Mouse (Mus musculus) kidney, adult 18-20 months (tissue): Measurements from ENCODE around the gene Daw1.

Experiments
- DNase-seq: peaks from one replicate; pipeline ENCODE4 v3.0.0; 2021

The Daw1 gene

DNA sequence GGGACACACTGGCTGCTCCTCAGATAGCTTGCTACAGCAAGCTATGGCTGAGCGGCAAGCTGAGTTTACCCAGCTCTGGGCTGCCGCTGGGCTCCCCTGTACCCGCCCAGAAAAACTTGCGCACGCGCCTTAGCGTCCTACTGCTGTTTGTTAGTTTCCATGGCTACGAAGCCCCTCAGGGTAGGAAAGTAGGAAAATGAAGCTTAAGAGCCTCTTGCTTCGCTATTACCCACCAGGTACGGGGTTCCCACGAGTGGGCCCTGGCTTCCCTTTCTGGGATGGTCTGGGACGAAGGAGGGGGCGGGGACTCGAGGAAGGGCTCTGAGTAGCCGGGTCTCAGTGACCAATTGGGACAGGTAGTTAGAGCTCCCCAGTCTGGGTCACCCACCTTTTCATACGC lies at the start of gene Daw1:
TSS of gene Daw1 (plus strand) at position 150 of the 400 bp plus-strand sequence.
- DNase-seq, result peak; percentile 78

DNA sequence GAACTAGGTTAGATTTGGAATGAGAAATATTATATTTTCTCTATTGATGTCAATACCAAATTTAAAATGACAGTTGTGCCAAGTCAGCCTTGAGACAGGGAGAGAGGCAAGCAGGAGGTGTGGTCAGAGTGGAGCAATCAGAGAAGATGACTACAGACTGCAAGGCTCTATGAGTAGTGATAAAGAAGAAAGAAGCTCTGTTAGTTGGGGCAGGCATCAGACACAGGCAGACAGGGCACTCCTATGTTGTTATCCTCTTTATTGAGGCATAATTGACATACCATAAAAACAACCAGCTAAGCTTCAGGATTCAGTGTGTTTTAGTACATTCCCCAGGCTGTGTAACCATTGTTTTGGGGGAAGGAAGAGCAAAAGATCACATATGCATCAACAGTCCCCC lies 48.6 kb upstream of the Daw1 start:
- no peak for DNase-seq

DNA sequence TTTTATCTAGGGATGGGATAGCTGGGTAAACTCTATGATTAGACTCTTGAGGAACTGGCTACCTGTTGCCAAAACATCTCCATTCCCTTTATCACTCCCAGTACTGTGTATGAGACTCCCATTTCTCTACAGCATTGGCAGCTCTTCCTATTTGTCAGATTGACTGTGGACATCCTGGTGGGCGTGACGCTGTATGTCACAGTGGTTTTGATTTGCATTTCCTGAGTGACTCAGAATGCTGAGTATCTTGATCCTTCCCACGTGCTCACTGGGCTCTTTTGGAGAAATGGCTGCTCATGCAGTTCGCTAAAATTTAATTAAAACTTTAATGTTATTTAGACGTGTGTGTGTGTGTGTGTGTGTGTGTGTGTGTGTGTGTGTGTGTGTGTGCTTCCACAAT lies 47.8 kb upstream of the Daw1 start:
- DNase-seq, result no peak

DNA sequence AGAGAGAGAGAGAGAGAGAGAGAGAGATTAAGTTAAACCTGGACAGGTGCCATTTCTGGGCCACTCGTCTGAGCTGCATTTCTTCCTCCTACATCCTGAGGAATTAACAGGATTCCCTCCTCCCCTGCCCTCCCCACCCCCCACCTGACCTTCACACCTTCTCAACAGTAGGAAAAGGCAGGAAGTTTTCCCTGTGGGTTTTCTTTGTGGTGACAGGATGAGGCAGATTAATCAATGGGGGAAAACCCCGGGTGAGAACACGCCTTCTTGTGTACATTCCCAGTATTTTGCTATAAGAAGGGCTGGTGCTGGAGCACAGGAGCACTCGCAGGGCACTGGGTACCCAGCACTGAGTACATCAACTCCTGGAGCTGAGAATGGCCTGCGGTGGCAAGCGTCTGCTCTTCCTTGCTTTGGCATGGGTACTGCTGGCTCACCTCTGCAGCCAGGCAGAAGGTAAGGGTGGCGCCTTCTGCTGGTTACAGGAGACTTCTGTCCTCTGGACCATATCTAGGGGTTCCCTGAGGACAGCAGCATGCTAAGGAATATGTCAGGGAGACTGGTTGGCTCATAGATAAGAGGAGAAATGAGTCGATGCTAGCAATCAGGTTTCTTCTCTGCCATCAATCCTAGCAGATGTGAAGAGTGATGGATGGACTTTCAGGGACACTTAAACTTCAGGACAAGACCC lies 43.0 kb upstream of the Daw1 start, which contains the start of gene Ccl20:
TSS of gene Ccl20 (plus strand) at position 320 of the 691 bp plus-strand sequence.
- no peak for DNase-seq

DNA sequence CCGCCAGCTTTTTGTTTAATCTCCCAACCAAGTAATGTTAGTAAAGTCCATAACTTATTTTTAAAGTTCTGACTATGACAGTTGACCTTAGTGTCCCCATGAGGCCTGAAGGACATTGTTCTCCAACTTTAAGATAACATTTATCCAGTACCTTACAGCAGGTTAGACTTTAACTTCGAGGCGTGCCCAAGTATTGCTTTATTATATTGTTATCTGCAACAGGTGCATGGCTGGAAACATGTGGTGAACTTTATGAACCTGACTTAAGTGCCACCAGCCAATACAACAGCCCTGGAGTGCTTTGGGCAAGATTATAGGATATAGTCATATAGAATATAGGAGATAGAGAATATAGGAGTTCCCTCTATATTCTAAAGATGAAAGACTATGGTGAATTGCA lies 42.3 kb upstream of the Daw1 start:
- DNase-seq, result no peak

DNA sequence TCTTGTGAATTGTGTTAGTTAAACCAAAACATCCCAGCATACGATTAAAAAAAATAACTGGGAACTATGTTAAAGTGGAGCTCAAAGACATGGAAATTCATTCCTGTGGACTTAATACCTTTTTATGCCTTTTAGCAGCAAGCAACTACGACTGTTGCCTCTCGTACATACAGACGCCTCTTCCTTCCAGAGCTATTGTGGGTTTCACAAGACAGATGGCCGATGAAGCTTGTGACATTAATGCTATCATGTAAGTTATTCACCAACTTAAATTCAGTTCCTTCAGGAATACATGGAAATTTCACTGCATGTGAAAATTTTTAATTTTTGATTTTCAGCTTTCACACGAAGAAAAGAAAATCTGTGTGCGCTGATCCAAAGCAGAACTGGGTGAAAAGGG lies 41.9 kb upstream of the Daw1 start:
- no peak for DNase-seq

DNA sequence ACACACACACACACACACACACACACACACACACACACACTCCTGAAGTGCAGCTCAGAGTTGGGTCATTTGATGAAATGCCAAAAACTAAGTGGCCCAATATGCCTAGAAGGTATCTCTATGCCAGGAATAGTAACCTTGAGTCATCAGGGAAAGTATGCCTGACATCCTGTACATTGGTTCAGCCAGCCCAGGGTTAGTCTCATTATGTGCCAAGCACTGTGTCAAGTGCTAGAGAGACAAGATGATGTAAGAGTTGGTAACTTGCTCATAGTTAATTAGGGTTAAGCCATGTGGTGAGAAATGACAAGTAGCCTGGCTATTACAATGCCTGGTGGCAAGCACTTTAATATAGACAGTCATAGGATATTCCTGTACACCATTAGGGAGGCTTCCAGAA lies 39.6 kb upstream of the Daw1 start:
- no peak for DNase-seq

DNA sequence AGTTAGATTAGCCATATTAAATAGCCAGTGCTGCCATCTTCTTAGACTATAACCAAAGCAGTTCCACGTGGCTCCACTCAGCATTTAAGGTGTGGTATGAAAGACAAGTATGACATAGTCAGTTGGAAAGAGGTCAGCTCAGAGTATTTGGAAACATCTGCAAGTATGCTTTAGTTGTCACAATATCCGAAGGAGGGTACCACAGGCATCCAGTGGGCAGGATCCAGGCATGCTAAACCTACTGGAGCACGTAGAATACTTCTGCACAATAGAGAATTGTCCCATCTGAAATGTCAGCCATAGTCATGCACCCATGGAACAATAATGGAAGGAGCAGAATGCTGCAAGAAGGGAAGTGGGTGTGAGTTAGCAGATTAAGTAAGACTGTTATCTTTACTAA lies 39.2 kb upstream of the Daw1 start:
- DNase-seq, result no peak

DNA sequence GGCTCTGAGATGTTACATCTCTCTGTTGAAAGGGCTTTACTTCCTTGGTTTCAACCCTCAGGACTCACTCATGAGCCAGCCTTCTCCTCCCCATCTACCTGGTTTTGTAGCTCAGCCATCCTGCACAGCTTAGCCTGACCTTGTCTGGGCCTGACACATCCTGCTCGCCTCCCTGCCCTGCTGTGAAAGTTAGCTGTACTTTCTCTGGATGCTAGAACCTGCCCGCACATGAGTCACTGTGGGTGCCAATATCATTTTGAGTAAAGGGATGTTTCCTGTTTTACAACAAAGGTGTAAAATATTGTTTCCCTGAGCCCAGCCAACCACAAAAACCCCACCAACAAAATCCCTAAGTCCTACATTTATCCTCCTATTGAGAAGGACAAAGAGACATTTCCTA lies 36.4 kb upstream of the Daw1 start:
- no peak for DNase-seq

DNA sequence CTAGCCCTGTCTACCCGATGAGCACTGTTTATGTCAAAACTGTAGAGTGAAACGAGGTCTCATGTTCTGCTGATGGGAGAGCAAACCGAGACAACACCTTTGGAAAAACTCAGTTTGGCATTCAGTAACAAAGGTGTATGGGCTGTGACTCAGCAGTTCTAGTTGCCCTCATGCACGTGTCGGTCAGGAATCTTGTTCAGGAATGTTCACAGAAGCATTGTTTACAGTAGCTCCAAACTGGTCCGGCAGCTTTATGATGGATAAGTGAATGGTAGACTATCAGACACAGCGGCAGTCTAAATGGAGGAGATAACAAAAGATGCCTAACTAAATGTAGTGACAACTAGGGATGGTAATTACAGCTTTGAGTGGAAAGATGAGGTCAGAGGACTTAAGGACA lies 23.7 kb upstream of the Daw1 start:
- no peak for DNase-seq

DNA sequence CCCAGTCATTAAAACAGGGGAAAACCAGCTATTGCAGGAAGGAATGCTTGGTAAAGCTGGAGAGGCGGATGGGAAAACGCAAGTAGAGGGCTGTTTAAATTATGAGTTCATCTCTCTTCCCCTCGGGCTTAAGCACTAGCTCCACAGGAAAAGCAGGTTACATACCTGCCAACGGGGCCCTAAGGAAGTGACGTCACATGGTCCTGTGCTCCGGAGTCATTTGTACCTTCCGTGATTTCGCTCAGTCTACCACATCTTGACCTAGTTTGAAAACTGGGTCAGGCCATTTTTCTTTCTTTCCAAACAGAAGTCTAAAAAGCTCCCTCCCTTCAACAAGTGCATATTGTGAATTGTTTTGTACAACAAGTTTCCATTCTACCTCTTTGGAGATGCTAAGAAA lies 21.7 kb upstream of the Daw1 start:
- no peak for DNase-seq

DNA sequence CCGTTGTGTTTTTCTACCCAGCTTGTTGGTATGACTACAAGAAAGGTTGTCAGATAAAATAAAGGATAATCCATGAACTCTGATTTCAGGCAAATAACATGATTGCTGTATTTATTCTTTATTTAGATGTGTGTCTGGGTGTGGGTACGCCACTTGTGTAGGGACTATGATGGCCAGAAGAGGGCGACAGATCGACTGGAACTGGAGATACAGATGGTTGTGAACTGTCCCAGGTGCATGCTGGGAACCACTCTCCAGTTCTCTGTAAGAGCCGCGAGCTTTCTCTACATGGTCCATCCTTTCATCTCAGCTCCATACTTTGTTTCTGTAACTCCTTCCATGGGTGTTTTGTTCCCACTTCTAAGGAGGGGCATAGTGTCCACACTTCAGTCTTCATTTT lies 20.8 kb upstream of the Daw1 start:
- no peak for DNase-seq

DNA sequence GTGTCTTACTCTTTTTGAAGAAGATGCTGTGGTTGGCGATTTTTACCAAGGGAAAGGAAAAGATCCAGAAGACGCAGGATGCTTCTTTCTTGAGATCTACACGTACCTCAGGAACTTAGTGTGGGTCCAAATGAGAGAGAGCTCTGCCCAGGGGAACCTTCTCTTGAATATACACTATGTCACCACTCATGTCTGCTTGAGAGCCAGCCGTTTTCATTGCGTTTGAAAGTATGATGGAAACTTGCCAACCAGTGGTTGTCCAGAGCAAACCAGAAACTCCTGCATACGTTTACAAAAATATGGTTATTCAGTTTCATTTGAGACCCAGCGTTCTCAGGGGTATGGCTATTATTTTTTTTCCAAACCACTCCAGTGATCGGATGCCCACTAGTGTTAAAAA lies 18.0 kb upstream of the Daw1 start:
- no peak for DNase-seq

DNA sequence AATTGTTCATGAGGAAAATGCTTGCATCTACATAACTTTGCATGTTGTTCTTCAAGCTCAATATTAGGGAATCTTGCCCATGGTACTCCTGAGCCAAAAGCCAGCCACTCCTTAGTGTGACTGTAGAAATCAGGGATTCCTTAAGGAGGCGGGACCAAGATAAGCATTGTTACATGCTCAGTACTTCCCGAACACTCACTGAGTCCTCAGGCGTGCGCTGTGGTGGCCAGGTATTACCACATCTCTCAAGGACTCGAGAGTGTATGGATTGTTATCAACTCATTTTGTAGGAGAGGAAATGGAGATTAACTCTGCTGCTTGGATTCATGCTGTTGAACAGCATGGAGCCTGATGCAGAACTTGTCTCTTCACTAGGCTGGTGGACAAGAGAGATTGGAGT lies 17.5 kb upstream of the Daw1 start:
- no peak for DNase-seq

DNA sequence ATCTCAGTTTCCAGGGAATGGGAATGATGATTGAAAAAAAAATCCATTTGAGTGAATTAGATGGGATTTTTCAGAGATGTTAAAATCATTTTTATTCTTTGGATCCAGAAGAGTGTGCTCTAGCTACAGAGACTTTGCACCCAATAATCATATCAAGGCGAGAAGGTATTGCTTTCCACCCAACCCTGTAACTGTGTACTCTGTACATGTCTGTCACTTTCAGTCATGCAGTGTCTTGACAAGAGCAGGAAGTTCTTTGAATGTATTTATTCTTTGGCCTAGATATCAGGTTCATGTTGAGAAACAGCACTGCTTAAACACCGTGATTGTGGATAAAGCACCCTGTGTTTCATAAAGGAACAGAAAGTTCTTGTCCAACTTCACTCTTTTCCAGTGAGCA lies 13.0 kb upstream of the Daw1 start:
- no peak for DNase-seq

DNA sequence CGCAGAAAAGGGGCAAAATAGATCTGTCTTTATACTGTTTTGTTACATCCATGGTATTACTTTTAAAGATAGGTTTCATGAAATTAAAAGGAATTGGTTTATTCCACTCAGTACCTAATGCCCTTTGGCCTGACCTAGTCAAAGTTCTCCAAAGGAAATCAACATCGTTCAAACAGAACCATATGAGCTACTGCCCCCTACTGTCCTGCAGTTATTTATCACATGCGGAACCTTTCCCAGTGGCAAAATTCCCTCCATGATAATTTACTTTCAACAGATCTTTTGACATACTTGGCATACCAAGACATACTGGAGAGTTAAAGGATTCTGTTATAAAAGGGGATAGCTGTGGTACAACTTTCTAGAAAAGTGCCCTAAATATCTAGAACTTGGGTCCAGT lies 9.3 kb upstream of the Daw1 start:
- no peak for DNase-seq

DNA sequence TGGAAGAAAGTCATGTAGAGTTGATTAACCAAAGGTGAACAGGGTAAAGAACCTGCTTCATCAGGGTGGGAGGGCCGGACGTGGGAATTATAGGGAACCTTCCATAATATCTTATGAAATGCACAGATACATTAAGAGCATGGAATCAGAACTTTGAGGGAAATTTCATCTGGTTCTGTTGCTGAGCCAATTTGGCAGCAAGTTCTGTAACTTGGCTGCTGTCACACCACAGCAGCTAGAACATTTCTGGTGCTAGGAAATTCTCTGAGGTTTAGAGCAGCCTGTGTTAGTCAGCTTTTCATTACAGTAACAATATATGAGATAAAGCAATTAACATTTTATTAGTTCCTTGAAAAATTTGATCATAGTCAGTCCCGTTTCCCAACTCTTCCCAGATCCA lies 6.6 kb upstream of the Daw1 start:
- no peak for DNase-seq

DNA sequence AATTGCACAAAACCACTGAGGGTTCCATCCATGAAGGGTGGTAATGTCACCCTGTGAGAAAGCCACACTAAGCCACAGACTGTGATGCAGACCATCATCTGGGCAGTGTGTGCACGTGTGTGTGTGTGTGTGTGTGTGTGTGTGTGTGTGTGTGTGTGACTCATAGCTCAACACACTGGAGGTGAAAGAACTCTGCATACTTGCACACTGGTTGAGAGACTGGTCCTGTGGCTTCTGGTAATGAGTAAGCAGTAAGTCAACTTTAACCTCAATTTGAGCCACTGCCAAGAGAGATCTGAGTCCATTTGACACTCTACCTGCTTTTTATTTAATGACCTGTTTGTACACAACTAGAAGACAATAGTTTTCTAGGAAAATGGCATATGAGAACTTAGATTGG lies 2.7 kb upstream of the Daw1 start:
- no peak for DNase-seq

DNA sequence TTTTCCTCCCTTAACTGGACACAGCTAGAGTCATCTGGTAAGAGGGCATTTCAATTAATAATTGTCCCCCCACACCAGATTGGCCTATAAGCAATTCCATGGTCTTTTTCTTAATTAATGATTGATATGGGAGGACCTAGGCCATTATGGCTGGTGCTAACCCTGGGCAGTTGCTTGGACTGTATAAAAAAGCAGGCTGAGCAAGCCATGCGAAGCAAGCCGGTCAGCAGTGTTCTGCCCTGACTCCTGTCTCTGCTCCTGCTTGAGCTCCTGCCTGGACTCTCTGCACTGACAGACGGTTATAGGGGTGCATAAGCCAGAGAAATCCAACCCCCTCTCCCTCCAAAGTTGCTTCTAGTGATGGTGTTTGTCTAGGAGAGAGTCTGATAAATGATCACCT lies 2.1 kb downstream of the Daw1 start:
- no peak for DNase-seq

DNA sequence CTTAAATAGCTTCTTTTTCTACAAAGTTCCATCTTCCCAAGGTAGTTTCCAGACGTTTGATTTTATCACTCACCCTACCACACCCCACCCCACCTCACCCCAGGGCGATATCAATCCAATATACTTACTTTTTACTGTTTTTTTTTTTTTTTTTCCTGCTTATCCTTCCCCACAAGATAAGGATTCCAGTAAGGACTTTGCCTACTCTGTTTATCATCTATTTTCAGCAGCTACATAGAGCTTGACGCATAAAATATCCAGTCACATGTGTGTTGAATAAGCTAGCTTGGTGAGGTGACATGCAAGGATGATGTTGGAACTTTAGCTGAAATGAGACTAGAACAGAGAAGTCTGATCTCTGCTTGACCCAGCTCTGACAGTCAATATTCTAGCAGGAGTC lies 4.5 kb downstream of the Daw1 start:
- no peak for DNase-seq

DNA sequence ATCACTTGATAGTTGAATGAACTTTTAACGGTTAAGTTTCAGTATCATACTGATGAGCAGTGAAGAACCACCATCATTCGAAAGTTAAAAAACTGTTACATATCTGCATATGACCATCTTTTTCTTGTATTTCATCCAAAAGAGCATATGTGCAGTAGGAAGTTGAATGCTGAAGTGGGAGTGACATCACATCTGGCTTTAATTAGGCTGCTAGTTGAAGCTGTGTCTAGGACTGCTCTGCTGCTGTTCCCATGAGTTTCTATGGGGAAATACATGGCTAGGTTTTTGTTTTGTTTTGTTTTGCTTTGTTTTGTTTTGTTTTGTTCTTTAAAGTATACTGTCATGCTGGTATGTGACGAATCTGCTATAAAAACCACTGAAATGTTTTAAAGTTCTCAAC lies 9.6 kb downstream of the Daw1 start:
- no peak for DNase-seq

DNA sequence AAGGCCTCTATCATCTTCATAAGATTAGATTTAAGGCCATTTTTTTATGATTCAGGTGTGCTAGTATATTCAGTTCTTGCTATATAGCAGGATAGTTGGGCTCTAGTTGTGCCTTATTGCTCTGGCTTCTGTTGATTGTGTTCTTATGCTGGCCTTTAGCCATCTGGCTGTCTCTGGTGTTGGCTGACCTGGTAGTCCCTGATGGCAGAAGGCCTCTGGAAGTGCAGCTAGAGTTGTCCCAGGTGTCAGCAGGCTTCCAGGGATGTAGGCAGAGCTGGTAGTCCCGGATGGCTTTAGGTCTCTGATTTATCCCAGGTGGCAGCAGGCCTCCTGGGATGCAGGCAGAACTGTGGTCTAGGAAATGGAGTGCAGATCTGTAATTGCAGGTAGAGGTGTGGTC lies 16.4 kb downstream of the Daw1 start:
- DNase-seq, result no peak

DNA sequence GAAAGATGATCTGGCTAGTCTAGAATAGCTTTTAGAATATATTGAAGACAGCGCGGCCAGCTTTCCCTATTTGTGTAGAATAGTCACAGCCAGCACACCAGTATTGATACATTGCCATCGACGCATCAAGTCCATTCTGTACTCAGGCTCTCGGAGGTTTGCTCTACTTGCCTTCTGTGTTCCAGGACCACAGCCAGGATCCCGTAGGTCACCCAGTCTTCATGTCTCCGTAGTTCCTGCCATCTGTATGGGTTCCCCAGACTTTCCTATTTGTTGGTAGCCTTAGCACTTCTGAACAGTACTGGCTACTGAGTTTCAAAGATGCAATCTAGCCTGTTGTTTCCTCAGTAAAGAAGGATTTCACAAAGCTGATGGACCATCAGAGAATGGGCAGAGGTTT lies 20.0 kb downstream of the Daw1 start:
- no peak for DNase-seq

DNA sequence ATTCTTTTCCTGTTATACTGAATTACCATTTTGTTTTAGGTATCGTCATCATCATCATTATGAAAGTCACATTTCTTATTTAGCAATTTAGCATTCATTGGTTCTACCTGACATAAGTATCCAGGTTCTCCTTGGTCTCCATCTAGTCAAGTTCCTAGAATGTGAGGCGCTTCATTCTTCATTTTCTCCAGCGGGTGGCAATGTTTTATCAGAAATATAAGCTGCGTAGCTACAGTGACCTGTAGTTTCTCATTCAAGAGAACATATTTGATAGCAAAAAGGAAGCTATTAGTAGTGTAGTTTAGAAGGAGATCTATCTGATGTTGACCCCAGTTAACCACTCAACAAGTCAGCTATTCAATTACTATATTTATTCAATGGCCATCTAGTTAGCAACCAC lies 21.9 kb downstream of the Daw1 start:
- no peak for DNase-seq

DNA sequence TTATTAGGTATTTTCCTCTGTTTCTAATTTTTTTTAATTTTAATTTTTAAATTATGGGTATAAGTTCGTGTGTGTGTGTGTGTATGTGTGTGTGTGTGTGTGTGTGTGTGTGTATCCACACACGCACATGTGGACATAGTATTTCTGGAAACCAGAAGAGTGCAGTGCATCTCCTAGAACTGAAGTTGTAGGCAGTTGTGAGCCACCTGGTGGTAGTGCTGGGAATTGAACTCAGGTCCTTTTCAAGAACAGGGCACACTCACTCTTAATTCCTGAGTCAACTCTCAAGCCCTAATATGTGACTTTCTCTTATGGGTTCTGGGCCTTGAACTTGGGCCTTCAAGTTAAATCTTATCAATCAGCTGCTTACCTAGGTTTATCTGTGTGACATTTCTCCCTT lies 27.6 kb downstream of the Daw1 start:
- peak; percentile 67 for DNase-seq

DNA sequence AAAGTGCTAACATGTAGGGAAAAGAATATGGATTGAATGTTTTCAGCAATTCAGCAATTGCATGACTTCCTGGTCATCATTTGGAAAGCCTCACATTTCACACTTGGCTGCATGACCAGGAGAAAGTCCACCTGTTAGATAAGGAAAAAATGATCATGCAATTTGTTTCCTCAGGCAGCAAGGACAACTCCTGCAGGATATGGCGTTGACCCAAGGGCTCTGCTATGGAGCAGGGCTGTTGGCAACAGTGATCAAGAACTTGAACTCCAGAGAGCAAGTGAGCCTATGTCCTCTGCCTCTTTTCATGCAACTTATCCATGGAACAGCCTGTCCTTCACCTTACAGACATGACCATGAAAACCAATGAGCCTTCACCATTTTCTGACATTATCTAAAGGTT lies 50.4 kb downstream of the Daw1 start:
- no peak for DNase-seq
